Mouse (Mus musculus): ENCODE data around the gene Ruvbl2. TPM values are rescaled to one million over a fixed set of nuclear protein-coding genes. Genes with fewer than 3 reads are reported as not detected.

The Ruvbl2 gene
- polyA plus RNA-seq, 1 experiment from 2014 or later, result 110 TPM

DNA sequence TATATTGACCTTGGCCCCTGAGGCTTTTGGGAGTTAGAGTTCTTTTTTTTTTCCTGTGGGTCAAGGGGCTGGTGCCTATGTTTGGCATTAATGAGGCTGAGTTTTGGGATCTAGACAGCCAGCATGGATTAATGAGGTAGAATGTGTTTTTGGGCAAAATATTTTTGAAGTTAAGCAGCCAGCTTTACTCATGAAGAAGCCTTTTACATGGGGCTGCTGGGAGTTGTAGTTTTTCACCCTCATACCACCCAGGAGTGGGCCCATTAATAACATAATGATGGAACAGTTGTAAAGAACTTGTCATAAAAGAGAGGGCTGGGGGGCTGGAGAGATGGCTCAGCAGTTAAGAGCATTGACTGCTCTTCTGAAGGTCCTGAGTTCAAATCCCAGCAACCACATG, 8.7 kb upstream of the Ruvbl2 start:
- H3K4me2 ChIP-seq, result no peak overlapping the region
- peaks cover 20% of the 10 kb centered on the region for H3K36me3 ChIP-seq
- H3K9me3 ChIP-seq, result no peaks in the 10 kb centered on the region
- H3K4me3 ChIP-seq, result no peak overlapping the region
- H3K27me3 ChIP-seq, result no peaks in the 10 kb centered on the region
- no peak overlapping the region for H3K9ac ChIP-seq
- H3K4me1 ChIP-seq (replicated peaks), result no peaks in the 10 kb centered on the region
- no peak for ATAC-seq (ENCODE audit: low FRiP score, low read depth)
- H3K27ac ChIP-seq (replicated peaks), result no peak overlapping the region

DNA sequence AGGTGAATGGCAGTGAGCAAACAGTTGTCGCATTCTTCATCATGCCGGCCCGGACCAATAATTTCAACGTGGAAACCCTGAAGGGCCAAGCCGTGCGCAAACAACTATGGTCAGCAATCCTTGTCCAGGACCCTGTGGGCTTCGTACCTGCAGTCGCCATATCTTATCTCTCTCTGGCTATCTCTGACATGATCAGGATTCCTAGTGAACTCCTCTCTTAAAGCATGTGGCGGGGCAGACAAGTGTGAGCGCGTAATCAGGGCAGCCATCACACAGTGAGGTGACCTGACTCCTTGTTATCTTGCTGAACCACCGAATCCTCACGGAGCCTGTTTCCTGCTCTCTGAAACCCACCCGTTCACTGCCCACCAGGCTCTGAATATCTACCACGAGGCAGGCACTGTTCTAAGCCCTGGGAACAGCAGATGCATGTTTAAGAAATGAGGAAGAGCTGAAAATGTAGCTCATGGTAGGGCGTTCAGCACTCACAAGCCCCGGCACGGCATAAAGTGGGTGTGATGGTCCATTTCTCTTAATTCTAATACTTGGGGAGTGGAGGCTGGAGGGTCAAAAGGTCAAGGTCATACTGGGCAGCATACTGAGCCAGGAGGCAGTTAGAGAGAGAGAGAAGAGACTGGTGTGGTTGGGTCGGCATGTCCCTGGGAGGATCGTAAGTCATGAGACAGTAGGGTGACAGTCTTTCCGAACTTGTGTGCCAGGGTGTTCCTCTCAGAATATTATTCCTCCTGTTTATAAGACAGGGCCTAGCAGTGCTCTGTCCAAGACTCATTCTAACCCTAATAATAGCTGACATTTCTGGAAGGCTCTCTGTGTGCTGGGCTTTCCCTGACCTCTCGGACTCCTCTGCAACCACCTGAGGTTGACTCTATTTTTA, 5.9 kb upstream of the Ruvbl2 start:
- no peak overlapping the region for H3K4me3 ChIP-seq
- H3K36me3 ChIP-seq, result peaks cover 24% of the 10 kb centered on the region
- H3K4me1 ChIP-seq (replicated peaks), result no peaks in the 10 kb centered on the region
- H3K9me3 ChIP-seq, result no peaks in the 10 kb centered on the region
- H3K9ac ChIP-seq, result no peak overlapping the region
- no peak for ATAC-seq (ENCODE audit: low FRiP score, low read depth)
- no peak overlapping the region for H3K4me2 ChIP-seq
- no peaks in the 10 kb centered on the region for H3K27me3 ChIP-seq
- 91% methylated on average over 22 of the region's 22 CpGs for WGBS
- no peak overlapping the region for H3K27ac ChIP-seq (replicated peaks)

DNA sequence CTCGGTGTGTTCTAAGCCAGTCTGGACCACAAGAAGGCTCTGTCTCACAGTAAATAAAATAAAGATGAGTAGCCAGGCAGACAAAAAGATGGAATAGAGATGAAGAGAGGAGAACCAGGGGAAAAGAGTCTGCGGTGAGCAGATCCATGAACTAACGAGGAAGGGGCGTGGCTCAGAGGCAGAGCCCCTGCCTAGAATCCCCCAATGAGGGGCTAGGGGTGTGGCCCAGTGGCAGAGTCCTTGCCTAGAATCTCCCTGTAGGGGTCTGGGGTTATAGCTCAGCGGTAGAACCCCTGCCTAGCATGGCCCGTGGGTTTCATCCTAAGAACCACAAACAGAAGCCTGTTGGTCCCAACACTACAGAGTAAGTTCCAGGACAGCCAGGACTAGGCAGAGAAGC, 850 bp downstream of the Ruvbl2 start:
- Histone ChIP-seq H3K9ac (no peak overlapping the region), H3K36me3 (peaks cover 8% of the 10 kb centered on the region; the same call in 1 of the 2 replicates), H3K4me2 (peak overlapping the region; percentile 26; the same call in 1 of the 2 replicates), H3K9me3 (no peaks in the 10 kb centered on the region), H3K4me3 (no peak overlapping the region), H3K4me1 (replicated peaks) (peaks cover 43% of the 10 kb centered on the region), H3K27ac (replicated peaks) (no peak overlapping the region), H3K27me3 (no peaks in the 10 kb centered on the region)
- 34% methylated on average over 6 of the region's 6 CpGs for WGBS
- ATAC-seq (ENCODE audit: low FRiP score, low read depth), result no peak

DNA sequence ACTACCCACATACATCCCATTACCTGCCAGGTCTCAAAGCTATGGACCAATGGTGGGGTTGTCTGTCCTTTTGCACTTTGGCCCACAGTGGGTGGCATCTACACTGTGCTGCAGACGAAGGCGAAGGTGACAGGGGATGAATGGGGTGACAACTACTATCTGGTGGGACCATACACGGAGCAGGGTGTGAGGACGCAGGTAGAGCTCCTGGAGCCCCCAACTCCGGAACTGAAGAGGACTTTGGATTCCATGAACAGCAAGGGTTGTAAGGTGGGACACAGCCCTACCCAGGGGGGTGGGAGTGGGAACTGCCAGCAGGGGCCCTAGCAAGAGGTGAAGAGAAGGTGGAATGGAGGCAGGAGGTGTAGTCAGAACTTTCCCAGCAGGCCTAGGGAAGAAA, 1.5 kb downstream of the Ruvbl2 start:
- Histone ChIP-seq H3K4me1 (replicated peaks) (peaks cover 43% of the 10 kb centered on the region), H3K4me2 (peak overlapping the region; percentile 77; the same call in 1 of the 2 replicates), H3K36me3 (peaks cover 8% of the 10 kb centered on the region; the same call in 1 of the 2 replicates), H3K4me3 (no peak overlapping the region), H3K27me3 (no peaks in the 10 kb centered on the region), H3K27ac (replicated peaks) (no peak overlapping the region), H3K9me3 (no peaks in the 10 kb centered on the region), H3K9ac (no peak overlapping the region)
- ATAC-seq (ENCODE audit: low FRiP score, low read depth), result no peak
- 94% methylated on average over 5 of the region's 5 CpGs for WGBS

- peak overlapping the region; percentile 85 for H3K4me3 ChIP-seq
- peak overlapping the region; percentile 77 for H3K4me2 ChIP-seq
- H3K9me3 ChIP-seq, result no peaks in the 10 kb centered on the region
- H3K36me3 ChIP-seq, result peaks cover 4% of the 10 kb centered on the region; the same call in 1 of the 2 replicates
- H3K9ac ChIP-seq, result peak overlapping the region; percentile 64
- peaks cover 43% of the 10 kb centered on the region for H3K4me1 ChIP-seq (replicated peaks)
- ATAC-seq (ENCODE audit: low FRiP score, low read depth), result 0 out of 2 replicates have a peak, but pooled peaks have one; percentile 19
- peak overlapping the region; percentile 72 for H3K27ac ChIP-seq (replicated peaks)
- no peaks in the 10 kb centered on the region for H3K27me3 ChIP-seq
- WGBS, result 3% methylated on average over 16 of the region's 16 CpGs
Measured at GRCm38 (mm10) chr7:45435038-45435437, 2.9 kb downstream of the Ruvbl2 start.

- under 1% methylated on average over 45 of the region's 45 CpGs for WGBS
- peaks cover 43% of the 10 kb centered on the region for H3K4me1 ChIP-seq (replicated peaks)
- ATAC-seq (ENCODE audit: low FRiP score, low read depth), result peak; percentile 97
- no peaks in the 10 kb centered on the region for H3K27me3 ChIP-seq
- H3K4me3 ChIP-seq, result peak within 1 kb of the TSS; percentile 85
- H3K36me3 ChIP-seq, result no peaks in the 10 kb centered on the region; the same call in 1 of the 2 replicates
- peak within 1 kb of the TSS; percentile 77 for H3K4me2 ChIP-seq
- H3K9ac ChIP-seq, result peak within 1 kb of the TSS; percentile 82
- H3K9me3 ChIP-seq, result no peaks in the 10 kb centered on the region
- peak within 1 kb of the TSS; percentile 90 for H3K27ac ChIP-seq (replicated peaks)
Measured at GRCm38 (mm10) chr7:45434203-45435015, 3.5 kb downstream of the Ruvbl2 start, which contains the start of gene Gys1. TSS of gene Gys1 (plus strand) at chr7:45434844.

GRCm38 (mm10) chr7:45433835-45434202, 4.1 kb downstream of the Ruvbl2 start:
- WGBS, result 1% methylated on average over 7 of the region's 7 CpGs

GRCm38 (mm10) chr7:45426556-45426955, 11.3 kb downstream of the Ruvbl2 start:
- no peak for ATAC-seq (ENCODE audit: low FRiP score, low read depth)
- Histone ChIP-seq H3K4me3 (no peak overlapping the region), H3K4me1 (replicated peaks) (no peaks in the 10 kb centered on the region), H3K4me2 (no peak overlapping the region), H3K27ac (replicated peaks) (no peak overlapping the region), H3K36me3 (peaks cover 62% of the 10 kb centered on the region), H3K9me3 (no peaks in the 10 kb centered on the region), H3K9ac (no peak overlapping the region), H3K27me3 (peaks cover under 1% of the 10 kb centered on the region; the same call in 1 of the 2 replicates)
- 93% methylated on average over 8 of the region's 8 CpGs for WGBS

More at GRCm38 (mm10) chr7:45433835-45434202, 4.1 kb downstream of the Ruvbl2 start:
- H3K9me3 ChIP-seq, result no peaks in the 10 kb centered on the region
- peak overlapping the region; percentile 85 for H3K4me3 ChIP-seq
- peak overlapping the region; percentile 82 for H3K9ac ChIP-seq
- peaks cover 6% of the 10 kb centered on the region for H3K36me3 ChIP-seq
- no peak for ATAC-seq (ENCODE audit: low FRiP score, low read depth)
- H3K27me3 ChIP-seq, result no peaks in the 10 kb centered on the region
- peak overlapping the region; percentile 77 for H3K4me2 ChIP-seq
- peaks cover 43% of the 10 kb centered on the region for H3K4me1 ChIP-seq (replicated peaks)
- H3K27ac ChIP-seq (replicated peaks), result peak overlapping the region; percentile 90

GRCm38 (mm10) chr7:45421194-45421593, 16.7 kb downstream of the Ruvbl2 start:
- no peak overlapping the region for H3K4me3 ChIP-seq
- H3K27ac ChIP-seq (replicated peaks), result no peak overlapping the region
- no peak overlapping the region for H3K4me2 ChIP-seq
- no peak for ATAC-seq (ENCODE audit: low FRiP score, low read depth)
- no peak overlapping the region for H3K9ac ChIP-seq
- H3K4me1 ChIP-seq (replicated peaks), result no peaks in the 10 kb centered on the region
- H3K27me3 ChIP-seq, result peaks cover 54% of the 10 kb centered on the region
- H3K36me3 ChIP-seq, result peaks cover 42% of the 10 kb centered on the region
- WGBS, result 88% methylated on average over 14 of the region's 14 CpGs
- H3K9me3 ChIP-seq, result no peaks in the 10 kb centered on the region

DNA sequence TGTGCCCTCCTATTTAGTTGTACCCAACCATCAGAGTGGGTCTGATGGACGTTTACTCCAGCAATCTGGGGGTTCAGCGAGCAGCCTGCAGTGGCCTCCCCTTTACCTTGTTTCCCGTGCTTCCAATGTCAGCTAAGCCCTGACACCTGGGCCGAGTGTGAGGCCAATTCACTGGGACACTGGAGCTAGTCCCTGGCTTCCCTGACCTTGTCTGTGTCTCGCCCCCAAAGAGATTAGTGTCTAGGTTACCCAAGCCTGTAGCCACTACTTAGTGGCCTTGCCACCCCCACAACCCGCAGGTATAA, 17.3 kb downstream of the Ruvbl2 start, which contains the start of gene Lhb:
TSS of gene Lhb (plus strand) at position 206 of the 305 bp plus-strand sequence.
- no peak for ATAC-seq (ENCODE audit: low FRiP score, low read depth)
- peaks cover 1% of the 10 kb centered on the region; the same call in 1 of the 2 replicates for H3K4me1 ChIP-seq (replicated peaks)
- no peak within 1 kb of the TSS for H3K27ac ChIP-seq (replicated peaks)
- peaks cover 61% of the 10 kb centered on the region for H3K27me3 ChIP-seq
- no peaks in the 10 kb centered on the region for H3K9me3 ChIP-seq
- no peak within 1 kb of the TSS for H3K4me3 ChIP-seq
- H3K9ac ChIP-seq, result no peak within 1 kb of the TSS
- H3K36me3 ChIP-seq, result peaks cover 42% of the 10 kb centered on the region
- H3K4me2 ChIP-seq, result no peak within 1 kb of the TSS
- WGBS, result 65% methylated on average over 6 of the region's 6 CpGs

GRCm38 (mm10) chr7:45419859-45420614, 17.9 kb downstream of the Ruvbl2 start:
- H3K27me3 ChIP-seq, result peaks cover 66% of the 10 kb centered on the region
- H3K4me3 ChIP-seq, result no peak overlapping the region
- ATAC-seq (ENCODE audit: low FRiP score, low read depth), result no peak
- H3K4me1 ChIP-seq (replicated peaks), result peaks cover 4% of the 10 kb centered on the region; the same call in 1 of the 2 replicates
- no peaks in the 10 kb centered on the region for H3K9me3 ChIP-seq
- no peak overlapping the region for H3K4me2 ChIP-seq
- H3K36me3 ChIP-seq, result peaks cover 40% of the 10 kb centered on the region
- no peak overlapping the region for H3K9ac ChIP-seq
- 17% methylated on average over 27 of the region's 27 CpGs for WGBS
- H3K27ac ChIP-seq (replicated peaks), result no peak overlapping the region

Measured in hindbrain, embryonic 15.5 days (tissue).